Mouse (Mus musculus): ENCODE measurements around the gene Arhgap22. TPM values are rescaled to one million over a fixed set of nuclear protein-coding genes. Genes with fewer than 3 reads are reported as not detected.
A peak's percentile ranks its signal among the peaks of the same experiment; 100 is the strongest.

Gene Arhgap22
- polyA plus RNA-seq, 1 experiment from 2014 or later: 3.8 TPM

GRCm38 (mm10) chr14:33352890-33353289, 139.1 kb downstream of the Arhgap22 start:
- no peaks in the 10 kb centered on the region for H3K4me1 ChIP-seq (replicated peaks; ENCODE audit: insufficient read depth, low read length)
- no peak for TF ChIP-seq CTCF (IDR thresholded peaks at IDR 0.05; ENCODE audit: low read depth)
- DNase-seq (ENCODE audit: low spot score) (no peak), ATAC-seq (replicated peaks; ENCODE audit: low FRiP score, low read depth) (no peak)
- H3K9ac ChIP-seq (ENCODE audit: low read depth, low read length): no peak overlapping the region
- H3K27me3 ChIP-seq (ENCODE audit: insufficient read depth, low read length): peaks cover 15% of the 10 kb centered on the region; the same call in 1 of the 2 replicates
- H3K9me3 ChIP-seq (replicated peaks; ENCODE audit: low read length): no peaks in the 10 kb centered on the region
- H3K27ac ChIP-seq: no peak overlapping the region
- no peaks in the 10 kb centered on the region for H3K36me3 ChIP-seq (ENCODE audit: insufficient read depth, low read length)
- H3K4me2 ChIP-seq (ENCODE audit: low read length): no peak overlapping the region
- H3K4me3 ChIP-seq (replicated peaks; ENCODE audit: low read depth, low read length): no peak overlapping the region
- WGBS: 41% methylated on average over 6 of the region's 6 CpGs

- no peak overlapping the region for H3K9ac ChIP-seq (ENCODE audit: low read depth, low read length)
- no peak for TF ChIP-seq CTCF (IDR thresholded peaks at IDR 0.05; ENCODE audit: low read depth)
- no peak overlapping the region for H3K4me3 ChIP-seq (replicated peaks; ENCODE audit: low read depth, low read length)
- H3K36me3 ChIP-seq (ENCODE audit: insufficient read depth, low read length): no peaks in the 10 kb centered on the region
- ATAC-seq (replicated peaks; ENCODE audit: low FRiP score, low read depth) (no peak), DNase-seq (ENCODE audit: low spot score) (no peak)
- 86% methylated on average over 5 of the region's 5 CpGs for WGBS
- no peak overlapping the region for H3K4me2 ChIP-seq (ENCODE audit: low read length)
- no peak overlapping the region for H3K27ac ChIP-seq
- H3K9me3 ChIP-seq (replicated peaks; ENCODE audit: low read length): no peaks in the 10 kb centered on the region
- peaks cover 12% of the 10 kb centered on the region; the same call in 1 of the 2 replicates for H3K27me3 ChIP-seq (ENCODE audit: insufficient read depth, low read length)
- H3K4me1 ChIP-seq (replicated peaks; ENCODE audit: insufficient read depth, low read length): no peaks in the 10 kb centered on the region
Observed at GRCm38 (mm10) chr14:33355276-33355675, 141.4 kb downstream of the Arhgap22 start.

GRCm38 (mm10) chr14:33357600-33358368, 144.0 kb downstream of the Arhgap22 start:
- Histone ChIP-seq H3K27ac (no peak overlapping the region), H3K4me3 (replicated peaks; ENCODE audit: low read depth, low read length) (no peak overlapping the region), H3K4me1 (replicated peaks; ENCODE audit: insufficient read depth, low read length) (no peaks in the 10 kb centered on the region), H3K36me3 (ENCODE audit: insufficient read depth, low read length) (no peaks in the 10 kb centered on the region), H3K4me2 (ENCODE audit: low read length) (no peak overlapping the region), H3K9me3 (replicated peaks; ENCODE audit: low read length) (no peaks in the 10 kb centered on the region), H3K9ac (ENCODE audit: low read depth, low read length) (no peak overlapping the region), H3K27me3 (ENCODE audit: insufficient read depth, low read length) (no peaks in the 10 kb centered on the region)
- ATAC-seq (replicated peaks; ENCODE audit: low FRiP score, low read depth): no peak
- WGBS: 46% methylated on average over 12 of the region's 12 CpGs
- DNase-seq (ENCODE audit: low spot score): no peak
- no peak for TF ChIP-seq CTCF (IDR thresholded peaks at IDR 0.05; ENCODE audit: low read depth)

- Histone ChIP-seq H3K4me1 (replicated peaks; ENCODE audit: insufficient read depth, low read length) (no peaks in the 10 kb centered on the region), H3K9me3 (replicated peaks; ENCODE audit: low read length) (no peaks in the 10 kb centered on the region), H3K9ac (ENCODE audit: low read depth, low read length) (no peak overlapping the region), H3K27me3 (ENCODE audit: insufficient read depth, low read length) (no peaks in the 10 kb centered on the region), H3K27ac (no peak overlapping the region), H3K4me2 (ENCODE audit: low read length) (no peak overlapping the region), H3K4me3 (replicated peaks; ENCODE audit: low read depth, low read length) (no peak overlapping the region), H3K36me3 (ENCODE audit: insufficient read depth, low read length) (no peaks in the 10 kb centered on the region)
- WGBS: 85% methylated on average over 8 of the region's 8 CpGs
- ATAC-seq (replicated peaks; ENCODE audit: low FRiP score, low read depth) (0 out of 2 replicates have a peak, but pooled peaks have one; percentile 12), DNase-seq (ENCODE audit: low spot score) (no peak)
- no peak for TF ChIP-seq CTCF (IDR thresholded peaks at IDR 0.05; ENCODE audit: low read depth)
Observed at GRCm38 (mm10) chr14:33358891-33359290, 145.1 kb downstream of the Arhgap22 start.

GRCm38 (mm10) chr14:33361546-33361945, 147.7 kb downstream of the Arhgap22 start:
- no peak overlapping the region for H3K4me3 ChIP-seq (replicated peaks; ENCODE audit: low read depth, low read length)
- TF ChIP-seq CTCF (IDR thresholded peaks at IDR 0.05; ENCODE audit: low read depth): no peak
- DNase-seq (ENCODE audit: low spot score): no peak
- no peaks in the 10 kb centered on the region for H3K36me3 ChIP-seq (ENCODE audit: insufficient read depth, low read length)
- WGBS: 59% methylated on average over 4 of the region's 4 CpGs
- no peaks in the 10 kb centered on the region for H3K27me3 ChIP-seq (ENCODE audit: insufficient read depth, low read length)
- H3K9ac ChIP-seq (ENCODE audit: low read depth, low read length): no peak overlapping the region
- ATAC-seq (replicated peaks; ENCODE audit: low FRiP score, low read depth): no peak
- no peaks in the 10 kb centered on the region for H3K4me1 ChIP-seq (replicated peaks; ENCODE audit: insufficient read depth, low read length)
- H3K9me3 ChIP-seq (replicated peaks; ENCODE audit: low read length): no peaks in the 10 kb centered on the region
- no peak overlapping the region for H3K4me2 ChIP-seq (ENCODE audit: low read length)
- H3K27ac ChIP-seq: no peak overlapping the region

GRCm38 (mm10) chr14:33362122-33362521, 148.3 kb downstream of the Arhgap22 start:
- DNase-seq (ENCODE audit: low spot score): no peak
- Histone ChIP-seq H3K9ac (ENCODE audit: low read depth, low read length) (no peak overlapping the region), H3K4me2 (ENCODE audit: low read length) (no peak overlapping the region), H3K9me3 (replicated peaks; ENCODE audit: low read length) (no peaks in the 10 kb centered on the region), H3K36me3 (ENCODE audit: insufficient read depth, low read length) (no peaks in the 10 kb centered on the region), H3K27me3 (ENCODE audit: insufficient read depth, low read length) (no peaks in the 10 kb centered on the region), H3K4me3 (replicated peaks; ENCODE audit: low read depth, low read length) (no peak overlapping the region), H3K4me1 (replicated peaks; ENCODE audit: insufficient read depth, low read length) (no peaks in the 10 kb centered on the region), H3K27ac (no peak overlapping the region)
- no peak for ATAC-seq (replicated peaks; ENCODE audit: low FRiP score, low read depth)
- TF ChIP-seq CTCF (IDR thresholded peaks at IDR 0.05; ENCODE audit: low read depth): no peak
- WGBS: 54% methylated on average over 14 of the region's 14 CpGs
